Mouse (Mus musculus): ENCODE results near the gene Mier1. TPM values are rescaled to one million over a fixed set of nuclear protein-coding genes. Genes with fewer than 3 reads are reported as not detected.

Mier1 gene
- total RNA-seq (2021), result 10 to 100 TPM; 19.4 to 21.6 TPM
- long read RNA-seq, experiment 1, full-length matches to known transcripts, result 6 of 8 reads
- long read RNA-seq, experiment 1, partial matches to known transcripts, result 0 of 8 reads
- long read RNA-seq, experiment 1, other reads (novel, unspliced or antisense), result 2 of 8 reads
- long read RNA-seq, experiment 2, full-length matches to known transcripts, result 3 of 6 reads
- long read RNA-seq, experiment 2, partial matches to known transcripts, result 1 of 6 reads
- long read RNA-seq, experiment 2, other reads (novel, unspliced or antisense), result 2 of 6 reads

GRCm38 (mm10) chr4:103114184-103115111 is at the start of gene Mier1, which contains the start of gene Wdr78:
Gene Mier1, plus strand, starts transcription at chr4:103114390.
Gene Wdr78, minus strand, starts transcription at chr4:103114555.
- DNase-seq (ENCODE audit: low spot score), result peak; percentile 95

- no peak for DNase-seq (ENCODE audit: low spot score)
These were observed 49.8 kb upstream of the Mier1 start for GRCm38 (mm10) chr4:103064421-103064820.

- no peak for DNase-seq (ENCODE audit: low spot score)
These were observed 49.2 kb upstream of the Mier1 start for GRCm38 (mm10) chr4:103064976-103065375.

GRCm38 (mm10) chr4:103067906-103068655 is 46.1 kb upstream of the Mier1 start:
- no peak for DNase-seq (ENCODE audit: low spot score)

GRCm38 (mm10) chr4:103070631-103071030 is 43.6 kb upstream of the Mier1 start:
- DNase-seq (ENCODE audit: low spot score), result no peak

- DNase-seq (ENCODE audit: low spot score), result no peak
These were observed 29.0 kb upstream of the Mier1 start for GRCm38 (mm10) chr4:103085237-103085636.

- no peak for DNase-seq (ENCODE audit: low spot score)
These were observed 18.3 kb upstream of the Mier1 start for GRCm38 (mm10) chr4:103095921-103096320.

GRCm38 (mm10) chr4:103098532-103098931 is 15.7 kb upstream of the Mier1 start:
- DNase-seq (ENCODE audit: low spot score), result no peak

- DNase-seq (ENCODE audit: low spot score), result no peak
These were observed 1.5 kb upstream of the Mier1 start for GRCm38 (mm10) chr4:103112651-103113050.

GRCm38 (mm10) chr4:103113402-103113801 is 788 bp upstream of the Mier1 start:
- DNase-seq (ENCODE audit: low spot score), result no peak

- no peak for DNase-seq (ENCODE audit: low spot score)
These were observed 4.7 kb downstream of the Mier1 start for GRCm38 (mm10) chr4:103118888-103119228.

GRCm38 (mm10) chr4:103119229-103120027 is 5.2 kb downstream of the Mier1 start:
- DNase-seq (ENCODE audit: low spot score), result peak; percentile 79

- DNase-seq (ENCODE audit: low spot score), result no peak
These were observed 5.8 kb downstream of the Mier1 start for GRCm38 (mm10) chr4:103120028-103120384.

GRCm38 (mm10) chr4:103120395-103120794 is 6.2 kb downstream of the Mier1 start:
- no peak for DNase-seq (ENCODE audit: low spot score)

- DNase-seq (ENCODE audit: low spot score), result no peak
These were observed 6.7 kb downstream of the Mier1 start for GRCm38 (mm10) chr4:103120874-103121389.

- no peak for DNase-seq (ENCODE audit: low spot score)
These were observed 8.9 kb downstream of the Mier1 start for GRCm38 (mm10) chr4:103123086-103123485.

GRCm38 (mm10) chr4:103123606-103124005 is 9.4 kb downstream of the Mier1 start:
- DNase-seq (ENCODE audit: low spot score), result no peak

- DNase-seq (ENCODE audit: low spot score), result no peak
These were observed 12.3 kb downstream of the Mier1 start for GRCm38 (mm10) chr4:103126533-103126932.

- no peak for DNase-seq (ENCODE audit: low spot score)
These were observed 22.8 kb downstream of the Mier1 start for GRCm38 (mm10) chr4:103136946-103137345.

- DNase-seq (ENCODE audit: low spot score), result peak; percentile 71
These were observed 32.1 kb downstream of the Mier1 start for GRCm38 (mm10) chr4:103146339-103146738.

- no peak for DNase-seq (ENCODE audit: low spot score)
These were observed 37.8 kb downstream of the Mier1 start for GRCm38 (mm10) chr4:103151946-103152345.

Data from gastrocnemius, adult 18-20 months (tissue).